Mouse (Mus musculus) spleen, adult 18-20 months (tissue): ENCODE data around the gene 4930544G11Rik.

Source experiments
- DNase-seq, 2 experiments: peaks; one replicate each; pipeline ENCODE4 v3.0.0; 2022; ENCODE audit warnings: mixed read lengths in 2 of 2

Gene 4930544G11Rik

DNA sequence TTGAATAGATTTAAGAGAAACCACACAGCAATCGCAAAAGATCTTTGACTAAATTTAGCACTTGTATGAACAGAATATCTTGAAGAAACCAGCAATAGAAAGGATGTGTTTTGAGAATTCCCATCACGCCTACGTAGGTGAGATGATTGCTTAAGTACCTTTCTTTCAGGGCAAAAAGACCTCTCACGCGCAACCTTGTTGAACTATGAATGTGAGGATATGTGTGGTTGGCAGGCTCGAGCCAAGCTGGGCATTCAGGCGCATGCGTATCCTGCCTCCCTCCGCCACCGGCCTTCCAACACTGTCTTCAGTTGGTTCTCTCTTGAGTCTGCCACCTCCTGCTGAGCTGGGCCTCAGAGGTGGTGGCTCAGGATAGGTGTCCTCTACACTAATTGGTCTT lies at the start of gene 4930544G11Rik:
4930544G11Rik (plus strand) TSS at position 301 of the 400 bp plus-strand sequence.
- DNase-seq = no peak

DNA sequence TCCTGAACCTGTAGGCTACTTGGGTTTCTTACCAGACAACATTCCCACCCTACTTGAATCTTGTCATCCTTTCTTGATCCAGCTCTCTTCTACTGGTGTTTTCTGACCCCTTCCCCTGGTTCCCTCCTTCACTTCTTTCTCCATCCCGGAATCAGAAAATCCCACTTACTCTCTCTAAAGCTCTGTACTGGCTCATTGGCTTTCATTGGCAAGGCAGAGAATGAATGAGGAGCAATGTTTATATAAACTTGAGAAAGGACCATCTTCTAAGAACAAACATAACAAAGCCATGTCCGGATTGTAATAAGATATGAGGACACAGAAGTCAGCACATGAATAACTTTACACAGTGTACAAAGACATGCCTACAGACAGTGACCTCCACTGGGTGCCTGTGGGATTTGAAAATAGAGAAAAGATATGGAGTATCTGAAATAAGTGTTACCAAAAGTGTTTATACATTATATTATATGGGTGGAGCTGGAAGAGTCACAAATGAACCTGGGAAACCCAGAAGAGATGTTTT lies 45.7 kb upstream of the 4930544G11Rik start:
- no peak for DNase-seq

DNA sequence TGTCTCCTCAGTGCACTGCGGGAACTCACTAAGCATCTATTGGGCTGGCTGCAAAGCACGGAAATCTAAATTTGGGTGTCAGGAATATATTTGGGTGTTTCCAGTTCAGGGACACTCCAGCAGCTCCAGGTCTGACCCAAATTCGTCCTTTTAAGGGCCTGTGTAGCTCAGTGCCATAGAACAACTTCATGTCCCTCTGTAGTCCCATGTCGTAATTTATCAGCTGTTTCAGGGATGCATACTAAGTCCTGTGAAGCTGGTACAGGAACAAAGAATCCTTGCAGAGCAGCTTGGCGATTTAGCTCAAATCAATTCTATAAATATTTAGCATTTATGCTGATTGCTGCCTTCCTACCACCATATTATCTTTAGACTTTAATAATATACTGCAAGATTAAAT lies 37.0 kb upstream of the 4930544G11Rik start:
- no peak for DNase-seq

DNA sequence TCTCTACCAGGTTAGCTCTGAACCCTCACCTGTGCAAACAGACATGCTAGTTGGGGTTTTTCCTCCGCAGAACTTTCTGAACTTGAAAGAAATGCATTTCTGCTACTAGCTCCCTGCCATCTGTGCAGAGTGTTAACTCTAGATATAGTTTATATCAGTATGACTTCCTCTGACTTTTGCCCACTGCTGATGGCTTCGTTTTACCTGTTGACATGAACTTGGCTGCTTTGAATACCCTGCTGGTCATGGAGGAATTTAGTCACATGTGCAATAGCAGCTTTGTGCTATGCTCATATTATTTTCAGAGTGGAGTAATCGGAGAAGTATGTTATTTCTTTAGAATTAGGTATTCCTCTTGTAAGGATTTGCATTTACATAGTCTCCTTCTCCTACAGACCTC lies 30.7 kb upstream of the 4930544G11Rik start:
- DNase-seq = no peak

DNA sequence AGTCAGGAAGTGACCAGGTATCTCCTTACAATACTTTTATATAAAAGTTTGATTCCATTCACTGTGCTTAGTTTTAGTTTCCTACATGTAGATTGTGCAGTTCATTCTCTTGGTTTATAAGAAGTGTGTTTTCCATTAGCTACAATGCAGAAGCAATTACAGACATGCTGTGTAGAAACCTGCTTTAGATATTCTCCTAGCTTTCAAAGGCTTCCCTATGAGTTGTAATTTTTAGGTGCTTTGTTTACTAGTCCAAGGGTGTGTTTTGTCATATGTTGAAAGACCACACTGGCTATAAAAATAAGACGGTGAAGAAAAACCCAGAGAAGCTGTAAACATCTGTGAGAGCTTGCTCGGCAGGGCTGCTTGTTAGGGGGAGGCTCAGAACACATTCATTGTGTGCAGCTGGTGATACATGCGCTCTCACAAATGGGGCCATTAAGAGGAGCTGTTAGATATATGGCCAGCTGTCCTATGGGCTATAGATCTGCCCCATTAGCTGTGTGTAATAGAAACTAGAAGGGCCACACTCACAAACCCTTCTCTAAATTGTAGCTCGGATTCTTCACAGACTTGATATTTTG lies 28.8 kb upstream of the 4930544G11Rik start:
- no peak for DNase-seq

DNA sequence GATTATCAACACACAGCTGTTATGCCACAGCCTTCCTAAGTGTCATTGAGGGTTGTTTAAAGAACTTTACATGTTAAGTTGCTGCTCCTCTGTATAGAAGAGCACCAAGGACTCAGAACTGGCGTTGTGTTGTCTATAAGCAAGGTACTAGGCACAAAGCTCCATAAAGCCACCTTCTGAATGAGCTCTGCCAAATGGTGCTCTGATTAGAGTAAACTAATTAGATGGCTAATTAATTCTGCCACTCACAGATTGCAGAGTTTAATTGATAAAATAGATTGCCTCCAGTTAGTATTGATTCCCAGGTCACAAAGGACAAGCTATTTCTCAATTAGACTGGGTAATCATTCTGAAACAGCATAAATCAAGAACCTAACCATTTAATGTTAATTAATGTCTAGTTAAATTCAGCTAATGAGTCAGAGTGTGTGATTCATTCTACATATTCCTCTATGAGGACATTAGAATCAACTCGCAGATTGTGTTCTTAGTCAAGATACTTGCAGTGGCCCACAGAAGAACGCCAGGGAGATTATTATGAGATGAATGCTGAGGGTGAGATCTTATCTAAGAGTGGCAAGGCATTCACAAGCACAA lies 26.6 kb upstream of the 4930544G11Rik start:
- DNase-seq = no peak

DNA sequence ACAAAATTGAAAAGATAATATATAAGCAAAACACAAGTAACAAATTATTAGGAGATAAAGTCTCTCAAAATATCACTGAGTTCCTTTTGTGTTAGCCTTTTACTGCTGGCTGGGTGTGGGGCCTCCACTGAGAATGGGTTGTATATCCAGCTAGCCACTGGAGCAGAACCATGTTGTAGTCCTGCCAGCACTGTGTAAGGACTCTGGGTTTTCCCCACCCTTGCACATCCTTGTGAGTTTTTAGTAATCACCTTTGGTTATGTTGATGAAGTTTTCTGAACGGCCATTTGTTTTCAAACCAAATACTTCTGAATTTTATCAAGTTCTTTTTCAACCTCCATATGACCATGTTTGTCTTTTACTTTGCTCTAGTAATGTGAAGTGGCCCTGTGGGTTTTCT lies 21.9 kb upstream of the 4930544G11Rik start:
- no peak for DNase-seq

DNA sequence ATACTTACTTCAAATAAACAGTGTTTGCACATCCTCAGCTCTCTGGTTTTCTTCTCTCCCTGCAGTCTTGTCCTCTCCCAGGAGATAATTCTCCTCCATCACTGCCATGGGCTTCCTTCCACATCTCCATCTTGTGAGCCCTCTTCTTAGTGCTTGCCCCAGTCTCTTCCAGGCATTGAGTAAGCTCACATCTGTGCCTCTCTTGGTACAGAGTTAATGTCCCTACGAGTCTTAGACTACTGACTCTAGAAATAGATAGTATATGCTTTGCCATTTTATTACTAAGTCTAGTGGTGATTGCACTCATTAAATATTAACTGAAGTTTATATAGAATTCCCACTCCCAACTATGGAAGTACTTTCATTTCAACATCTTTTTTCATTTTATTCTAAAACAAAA lies 19.6 kb upstream of the 4930544G11Rik start:
- DNase-seq = no peak

DNA sequence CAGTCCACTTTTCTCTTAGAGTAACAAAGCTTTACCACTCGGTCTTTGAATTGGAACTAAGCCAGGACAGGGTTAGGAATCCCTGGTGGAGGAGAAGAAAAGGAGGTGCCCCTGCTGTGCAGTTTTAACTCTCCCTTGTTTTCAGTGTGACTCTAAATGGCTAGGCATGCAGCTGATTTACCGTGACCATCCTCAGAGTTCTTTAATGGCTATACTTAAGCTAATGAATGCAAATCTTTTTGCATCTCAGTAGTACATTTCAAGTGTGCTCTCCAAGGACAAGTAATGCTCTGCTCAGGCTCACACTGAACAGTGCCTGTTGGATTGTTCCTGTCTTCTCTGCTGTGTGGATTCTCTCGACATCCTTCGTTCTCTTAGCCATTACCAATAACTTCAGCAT lies 19.2 kb upstream of the 4930544G11Rik start:
- DNase-seq = no peak

DNA sequence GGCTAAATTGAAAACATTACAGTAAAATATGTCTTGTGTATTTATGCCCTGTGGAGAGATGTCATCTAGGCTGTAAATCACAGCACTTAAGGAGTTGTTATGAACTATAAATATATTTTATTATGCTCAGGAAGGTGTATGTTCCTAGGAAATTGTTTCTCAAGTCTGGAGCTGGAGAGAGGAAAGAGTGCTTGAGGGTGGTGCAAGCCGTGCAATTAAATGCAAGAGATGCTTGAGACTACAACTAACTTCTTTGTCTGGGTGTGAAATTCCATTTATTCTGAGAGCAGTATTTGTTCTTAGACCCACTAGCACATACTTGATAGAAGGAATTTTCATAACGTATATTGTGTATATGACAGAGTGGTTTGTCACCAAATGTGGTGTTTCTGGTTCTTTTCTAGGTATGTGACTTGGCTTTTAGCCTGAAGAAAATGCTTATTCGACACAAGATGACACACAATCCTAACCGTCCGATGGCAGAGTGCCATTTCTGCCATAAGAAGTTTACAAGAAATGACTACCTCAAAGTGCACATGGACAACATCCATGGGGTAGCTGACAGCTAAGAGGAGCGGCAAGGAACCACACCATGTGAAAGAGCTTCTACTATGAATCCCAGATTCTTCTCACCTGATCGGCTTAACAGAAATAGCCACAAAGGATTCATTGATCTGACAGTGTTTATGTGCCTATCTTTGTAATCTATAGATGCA lies 16.7 kb upstream of the 4930544G11Rik start:
- no peak for DNase-seq

DNA sequence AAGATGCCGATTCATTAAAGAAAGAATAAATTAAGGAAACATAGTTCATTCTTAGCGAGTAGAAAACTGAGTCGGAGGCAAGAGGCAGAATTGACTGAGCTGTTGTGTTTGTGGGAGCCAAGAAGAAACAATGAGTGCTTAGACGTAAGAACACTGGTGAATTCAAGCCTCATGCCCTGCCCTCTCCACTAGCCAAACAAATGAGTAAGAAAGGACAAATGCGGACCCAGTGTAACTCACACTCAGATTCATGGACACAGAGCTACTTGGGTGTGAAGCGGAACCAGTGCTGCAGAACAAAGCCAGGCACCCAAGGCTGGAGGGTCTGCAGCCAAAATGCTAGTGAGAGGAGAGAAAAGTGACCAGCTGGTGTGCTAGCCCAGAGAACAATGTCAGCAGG lies 1.9 kb upstream of the 4930544G11Rik start:
- DNase-seq = no peak

DNA sequence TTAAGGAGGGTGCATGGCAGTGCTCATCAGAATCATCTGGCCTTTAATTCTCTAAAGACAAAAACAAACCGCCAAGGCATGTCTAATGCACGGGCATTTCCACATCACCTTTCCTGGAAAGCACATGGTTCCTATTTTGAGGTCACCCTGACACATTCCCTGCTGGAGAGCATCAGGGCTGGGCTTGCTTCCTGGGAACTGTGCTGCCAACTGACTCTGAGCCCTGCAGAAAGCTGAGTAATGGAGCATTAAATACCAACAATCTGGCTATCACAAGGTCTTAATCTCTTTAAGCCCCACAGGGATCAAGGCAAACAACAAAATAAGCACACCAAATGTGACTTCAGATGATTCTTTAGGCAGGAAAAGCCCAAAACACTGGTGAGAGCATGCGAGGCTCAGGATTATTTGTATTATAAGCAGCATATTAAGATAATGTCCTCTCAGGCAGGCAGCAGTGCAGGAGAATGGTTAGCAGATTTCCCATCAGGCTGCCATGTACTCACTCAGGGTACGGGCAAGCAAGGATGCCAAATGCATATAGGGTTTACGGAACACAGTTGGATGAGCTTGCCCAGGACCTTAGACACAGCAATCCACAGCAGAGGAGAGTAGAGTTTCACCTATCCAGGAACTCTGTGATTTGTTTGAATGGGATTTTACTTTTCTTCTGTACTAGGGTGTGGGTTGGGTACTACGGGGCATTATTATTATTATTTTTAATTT lies 17.1 kb downstream of the 4930544G11Rik start:
- no peak for DNase-seq

DNA sequence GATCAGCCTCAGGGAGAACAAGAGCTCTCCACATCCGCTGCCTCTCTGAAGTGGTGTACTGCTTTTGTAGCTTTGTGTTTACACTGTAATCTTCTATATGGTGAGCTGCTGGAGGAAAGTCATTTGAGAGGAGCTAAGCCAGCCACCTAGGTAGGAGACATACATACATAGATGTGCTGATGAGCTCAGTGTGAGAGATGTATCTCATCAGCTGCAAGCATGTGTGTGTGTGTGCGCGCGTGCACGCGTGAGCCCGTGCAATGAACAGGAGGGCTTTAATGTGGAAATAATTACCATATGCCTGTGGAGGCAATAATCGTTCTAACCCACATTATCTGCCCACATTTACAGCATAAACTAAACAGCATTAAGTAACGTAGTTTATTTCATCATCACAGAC lies 18.0 kb downstream of the 4930544G11Rik start:
- DNase-seq = no peak

DNA sequence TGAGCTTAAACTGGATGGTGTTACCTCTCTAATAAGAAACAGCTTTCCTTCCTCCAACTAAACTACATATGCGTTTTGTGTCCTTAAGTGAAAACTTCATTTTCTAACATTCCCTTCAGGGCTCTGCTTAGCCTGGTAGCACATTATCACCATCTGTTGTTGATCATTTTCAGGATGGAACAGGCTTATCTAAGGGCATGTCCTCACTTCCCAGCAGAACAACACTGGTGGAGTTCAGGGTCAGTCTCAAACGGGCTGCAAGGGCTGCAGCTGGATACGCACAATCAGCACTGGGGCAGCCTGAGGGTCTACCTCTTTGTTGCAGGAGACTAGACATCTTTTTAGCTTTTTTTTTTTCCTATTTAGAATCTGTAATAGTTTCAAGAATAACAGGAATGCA lies 39.7 kb downstream of the 4930544G11Rik start:
- no peak for DNase-seq

DNA sequence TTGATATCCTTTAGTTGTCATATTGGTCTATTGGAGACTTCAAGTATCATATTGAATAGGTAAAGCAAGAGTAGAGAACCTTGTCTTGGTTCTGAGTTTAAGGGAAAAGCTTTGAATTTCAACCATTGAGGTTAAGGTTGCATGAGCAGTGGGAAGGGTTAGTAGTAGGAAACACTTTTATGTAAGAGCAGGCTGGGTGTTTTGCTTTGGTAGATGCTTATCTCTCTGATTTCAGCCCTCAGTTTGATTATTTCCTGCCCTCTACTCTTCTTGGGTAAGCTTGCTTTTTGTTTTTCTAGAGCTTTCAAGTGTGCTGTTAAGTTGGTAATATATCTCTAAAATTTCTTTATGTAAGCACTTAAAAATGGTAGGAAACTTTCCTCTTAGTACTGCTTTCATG lies 45.9 kb downstream of the 4930544G11Rik start:
- DNase-seq = no peak
